Mouse (Mus musculus): ENCODE data around the gene Sp6.
A peak's percentile ranks its signal among the peaks of the same experiment; 100 is the strongest.

The Sp6 gene

DNA sequence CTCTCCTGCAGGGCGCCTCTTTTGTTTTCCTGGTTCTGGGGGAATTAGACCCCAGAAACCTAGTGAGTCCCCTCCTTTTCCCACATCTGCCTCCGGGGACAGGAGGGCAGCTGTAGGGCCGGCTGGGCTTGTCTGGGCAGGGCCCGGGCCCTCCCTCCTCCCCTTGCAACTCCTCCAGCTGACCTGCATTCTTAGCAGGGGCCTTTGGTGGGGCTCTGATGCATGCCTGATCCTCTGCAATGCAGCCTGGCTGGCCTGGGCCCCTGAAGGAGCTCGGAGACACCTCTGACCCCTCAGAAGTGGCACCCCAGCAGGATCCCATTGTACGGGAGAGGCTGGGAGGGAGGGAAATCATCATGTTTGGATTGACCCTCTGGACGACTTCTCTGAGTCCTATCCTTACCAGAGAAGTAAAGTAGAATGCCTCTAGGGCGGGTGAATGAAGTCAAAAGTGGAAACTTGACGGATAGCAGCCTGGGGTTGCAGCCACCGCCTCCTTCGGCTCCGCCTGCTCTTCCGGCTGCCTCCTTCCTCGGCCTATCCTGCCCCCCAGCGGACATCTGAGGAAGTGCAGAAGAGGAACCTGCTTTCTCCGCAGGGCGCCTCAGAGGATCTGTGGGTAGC, 12.6 kb downstream of the Sp6 start:
- DNase-seq = peak; percentile 88 to 92

DNA sequence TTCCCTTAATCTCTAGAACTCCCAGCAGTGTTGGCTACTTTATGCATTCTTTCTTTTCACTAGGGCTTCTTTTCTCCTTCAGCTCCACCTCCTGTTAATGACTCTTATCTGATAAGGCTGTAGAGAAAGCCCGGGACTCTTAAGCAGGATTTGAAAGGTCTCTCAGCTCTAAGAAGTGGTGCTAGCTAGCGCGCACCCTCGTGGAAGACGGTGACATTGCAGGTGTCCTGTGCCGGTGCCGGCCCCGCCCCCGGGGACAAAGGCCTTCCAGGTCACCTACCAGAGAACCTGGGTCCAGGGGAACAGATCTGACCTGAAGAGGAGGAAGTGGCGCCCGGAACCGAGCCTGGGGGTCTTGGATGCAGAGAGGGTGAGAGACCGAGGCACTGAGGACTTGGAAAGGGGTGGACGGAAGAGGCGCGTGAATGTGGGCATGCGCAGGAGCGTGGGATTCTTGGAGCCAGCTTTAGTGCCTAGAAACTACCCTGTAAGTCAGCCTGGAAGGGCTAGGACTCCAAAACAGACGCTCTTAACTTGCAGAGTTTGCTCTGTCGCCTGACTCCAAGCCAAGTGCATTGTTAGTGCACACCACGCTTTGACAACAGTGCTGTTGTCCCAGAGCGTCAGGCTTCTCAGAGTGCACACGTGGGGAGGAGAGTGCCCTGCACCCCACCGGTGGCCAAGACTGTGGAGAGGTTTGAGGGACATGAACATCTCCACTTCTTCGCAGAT, 16.7 kb downstream of the Sp6 start, which contains the start of gene Scrn2:
Gene Scrn2 (plus strand): TSS at position 253 of the 732 bp plus-strand sequence.
- peak; percentile 89 to 91 for DNase-seq

DNA sequence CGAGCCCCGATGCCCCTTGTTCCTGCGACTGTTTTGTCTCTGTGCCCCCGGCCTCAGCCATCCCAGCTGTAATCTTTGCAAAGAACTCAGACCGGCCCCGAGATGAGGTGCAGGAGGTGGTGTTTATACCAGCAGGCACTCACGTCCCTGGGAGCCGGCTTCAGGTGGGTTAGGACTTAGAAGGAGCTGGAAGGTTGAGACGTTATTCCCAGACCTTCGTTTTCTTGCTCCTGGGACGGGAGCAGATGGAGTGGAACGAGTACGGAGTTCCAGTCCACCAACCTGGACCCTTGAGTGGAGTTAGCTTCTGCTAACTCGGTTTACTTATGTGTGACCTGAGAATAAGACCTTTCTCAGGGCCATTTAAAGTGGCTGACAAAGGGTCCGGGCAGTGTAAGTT, 17.2 kb downstream of the Sp6 start:
- no peak for DNase-seq

DNA sequence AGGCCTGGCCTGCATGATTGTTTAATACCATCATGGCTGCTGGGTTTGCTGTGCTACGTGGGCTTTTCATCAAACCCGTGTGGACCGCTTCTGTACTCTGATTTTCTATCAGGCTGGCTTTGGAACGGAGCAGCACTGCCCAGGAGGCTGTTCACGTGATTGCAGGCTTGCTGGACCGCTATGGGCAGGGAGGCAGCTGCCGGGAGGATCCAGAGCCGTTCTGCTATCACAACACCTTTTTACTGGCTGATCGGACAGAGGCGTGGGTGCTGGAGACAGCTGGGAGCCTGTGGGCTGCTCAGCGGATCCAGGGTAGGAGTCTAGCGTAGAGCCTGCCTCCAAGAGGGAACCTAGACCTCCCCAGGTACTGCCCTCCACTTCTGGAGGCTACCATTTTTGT, 18.8 kb downstream of the Sp6 start:
- no peak for DNase-seq

DNA sequence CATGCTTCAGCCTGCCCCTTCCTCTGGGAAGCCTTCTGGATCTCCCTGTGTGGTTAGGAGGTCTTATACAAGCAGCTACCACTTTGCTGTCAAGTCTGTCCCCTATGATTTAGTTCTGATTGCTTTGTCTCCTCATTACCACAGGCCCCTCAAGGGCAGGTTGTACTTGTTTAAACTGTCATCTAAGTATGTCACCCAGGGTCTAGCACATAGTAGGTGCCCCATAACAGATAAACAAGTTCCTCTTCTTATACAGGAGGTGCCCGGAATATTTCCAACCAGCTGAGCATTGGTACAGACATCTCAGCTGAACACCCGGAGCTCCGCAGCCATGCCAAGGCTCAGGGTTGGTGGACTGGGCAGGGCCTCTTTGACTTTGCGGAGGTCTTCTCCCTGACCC, 19.3 kb downstream of the Sp6 start:
- no peak for DNase-seq

DNA sequence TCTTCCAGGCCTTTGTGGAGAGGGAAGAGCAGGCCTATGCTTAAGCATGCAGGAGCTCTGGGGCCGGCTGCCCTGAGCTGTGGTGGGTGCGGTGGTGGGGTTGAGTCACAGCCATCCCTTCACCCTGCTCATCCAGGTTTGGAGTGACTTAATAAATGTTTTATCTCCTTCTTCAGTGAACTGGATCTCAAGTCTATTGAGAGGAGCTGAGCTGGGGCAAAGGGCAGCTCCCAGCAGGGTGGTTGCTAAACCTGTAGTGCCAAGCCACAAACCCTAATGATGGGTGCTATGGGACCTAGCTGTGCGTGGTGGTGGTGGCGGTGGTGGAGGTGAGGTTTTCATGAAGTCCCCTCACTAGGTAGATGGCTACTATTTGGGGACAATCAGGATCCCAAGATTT, 20.6 kb downstream of the Sp6 start:
- DNase-seq = no peak

DNA sequence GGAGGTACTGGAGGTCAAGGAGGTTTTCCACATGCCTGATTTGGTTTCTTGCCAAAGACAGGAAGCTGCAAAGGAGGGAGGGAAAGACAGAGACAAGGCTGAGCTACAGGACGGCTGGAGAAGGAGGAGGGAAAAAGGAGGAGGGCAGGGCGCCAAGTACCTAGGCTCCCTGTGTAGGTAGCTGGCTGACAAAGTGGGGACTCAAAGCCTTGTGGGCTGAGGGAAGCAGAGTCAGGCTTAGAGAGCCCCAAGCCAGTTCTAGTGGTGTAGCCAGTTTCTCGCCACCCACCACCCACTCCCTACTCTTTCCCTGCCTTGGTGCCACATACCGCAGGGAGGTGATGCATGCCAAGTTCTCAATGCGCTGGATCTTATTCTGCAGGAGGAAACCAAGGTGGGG, 22.9 kb downstream of the Sp6 start:
- DNase-seq = peak; percentile 67 to 80

DNA sequence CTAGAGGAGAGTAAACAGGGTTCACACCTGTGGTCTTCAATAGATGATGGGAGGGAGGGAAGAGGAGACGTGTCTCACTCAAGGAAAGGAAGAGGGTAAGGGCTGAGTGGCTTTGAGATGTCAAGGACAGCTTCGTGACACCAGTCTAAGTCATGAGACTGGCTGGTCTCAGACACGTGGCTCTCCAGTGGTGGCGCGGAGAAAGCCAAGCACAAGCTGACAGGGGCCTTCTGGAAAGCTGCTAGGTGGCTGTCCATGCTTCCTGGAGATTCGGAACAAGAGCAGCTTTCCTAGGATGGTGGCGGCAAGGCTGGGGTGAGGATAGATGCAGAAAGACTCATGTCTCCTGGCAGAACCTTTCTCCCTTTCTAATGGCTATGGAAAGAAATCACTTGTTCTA, 25.7 kb downstream of the Sp6 start:
- no peak for DNase-seq

DNA sequence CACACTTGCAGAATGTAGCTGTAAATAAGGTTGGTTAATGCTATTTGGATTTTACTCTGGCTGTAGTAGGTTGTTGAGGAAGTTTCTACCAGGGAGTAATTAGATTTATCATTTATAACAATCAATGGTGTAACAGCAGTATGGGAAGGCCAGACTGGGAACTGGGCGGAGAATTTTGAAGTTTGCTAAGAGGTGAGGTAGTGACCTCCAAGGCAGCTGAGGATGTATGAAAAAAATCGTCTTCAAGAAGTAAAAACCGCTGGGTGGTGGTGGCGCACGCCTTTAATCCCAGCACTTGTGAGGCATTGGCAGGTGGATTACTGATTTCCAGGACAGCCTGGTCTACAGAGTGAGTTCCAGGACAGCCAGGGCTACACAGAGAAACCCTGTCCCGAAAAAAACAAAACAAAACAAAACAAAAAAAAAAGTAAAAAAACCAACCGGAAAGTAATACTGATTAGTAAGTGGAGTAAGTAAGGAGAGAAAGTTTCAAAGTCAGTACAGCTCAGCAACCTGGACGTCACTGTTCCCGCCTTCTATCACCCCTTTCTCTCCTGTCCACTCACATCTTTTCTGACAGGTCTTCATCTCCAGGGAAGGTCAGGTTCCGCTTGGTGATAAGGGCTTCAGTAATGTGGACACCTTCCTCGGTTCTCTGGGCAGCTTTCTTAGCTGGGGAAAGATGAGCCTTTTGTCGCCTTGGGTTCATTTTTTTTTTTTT, 27.3 kb downstream of the Sp6 start:
- no peak for DNase-seq

DNA sequence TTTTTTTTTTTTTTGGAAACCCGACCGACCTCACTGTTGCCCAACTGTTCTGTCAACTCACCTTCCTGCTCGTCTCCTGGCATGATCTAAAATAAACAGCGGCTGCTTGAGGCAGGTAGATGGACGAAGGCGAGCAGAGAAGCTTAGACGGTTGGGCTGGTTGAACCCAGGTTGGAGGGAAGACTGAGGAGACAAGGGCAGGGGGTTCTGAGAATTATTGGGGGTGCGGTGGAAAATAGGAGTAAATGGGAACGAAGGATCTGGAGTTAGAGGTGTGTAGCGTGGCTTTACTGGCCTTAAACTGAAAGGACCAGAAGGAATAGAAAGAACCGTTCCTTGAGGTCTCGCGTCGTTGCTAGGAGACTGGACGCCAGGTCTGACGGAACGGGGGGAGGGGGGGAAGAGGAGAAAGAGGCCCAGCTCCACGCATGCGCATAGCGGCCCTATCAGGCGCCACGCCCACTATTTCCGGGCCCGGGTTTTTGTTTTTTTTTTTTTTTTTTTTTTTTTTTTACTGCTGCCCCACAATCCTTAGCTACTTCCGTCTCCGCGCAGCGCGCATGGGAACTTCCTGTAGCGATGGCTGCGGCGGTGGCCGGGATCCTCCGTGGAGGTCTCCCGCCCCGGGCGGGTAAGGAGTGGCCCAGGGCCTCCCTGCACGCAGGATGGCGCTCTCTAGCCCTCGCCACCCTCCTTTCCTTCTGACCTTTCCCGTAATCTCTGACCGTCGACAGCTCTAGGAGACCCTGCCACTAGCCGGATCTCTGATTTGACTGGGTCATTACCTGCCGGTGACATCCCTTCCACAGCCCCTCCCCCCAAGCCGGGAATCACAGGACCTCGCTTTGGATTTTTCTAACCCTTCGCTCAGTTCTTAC, 28.1 kb downstream of the Sp6 start, which contains the start of the genes Lrrc46 and Mrpl10:
Gene Lrrc46 (minus strand): TSS at position 386 of the 878 bp plus-strand sequence.
Gene Mrpl10 (plus strand): TSS at position 539 of the 878 bp plus-strand sequence.
- DNase-seq = peak; percentile 87 to 96

DNA sequence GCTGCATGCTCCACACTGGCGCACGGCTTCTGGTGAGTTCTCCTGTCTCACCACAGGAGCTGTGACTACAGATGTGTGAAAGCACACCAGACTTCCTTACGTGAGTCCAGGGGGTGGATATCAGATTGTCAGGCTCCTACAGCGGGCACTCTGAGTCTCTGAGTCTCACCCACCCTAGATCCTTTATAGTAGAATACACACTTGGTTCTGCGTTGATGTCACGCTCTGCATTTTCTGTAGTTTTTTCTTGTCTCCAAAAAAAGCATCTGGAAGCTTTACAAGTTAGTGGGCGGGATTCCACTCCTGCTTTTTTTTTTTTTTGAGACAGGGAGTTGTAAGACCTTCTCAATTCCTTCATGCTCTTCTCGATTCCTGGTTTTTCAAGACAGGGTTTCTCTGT, 31.7 kb downstream of the Sp6 start:
- no peak for DNase-seq

DNA sequence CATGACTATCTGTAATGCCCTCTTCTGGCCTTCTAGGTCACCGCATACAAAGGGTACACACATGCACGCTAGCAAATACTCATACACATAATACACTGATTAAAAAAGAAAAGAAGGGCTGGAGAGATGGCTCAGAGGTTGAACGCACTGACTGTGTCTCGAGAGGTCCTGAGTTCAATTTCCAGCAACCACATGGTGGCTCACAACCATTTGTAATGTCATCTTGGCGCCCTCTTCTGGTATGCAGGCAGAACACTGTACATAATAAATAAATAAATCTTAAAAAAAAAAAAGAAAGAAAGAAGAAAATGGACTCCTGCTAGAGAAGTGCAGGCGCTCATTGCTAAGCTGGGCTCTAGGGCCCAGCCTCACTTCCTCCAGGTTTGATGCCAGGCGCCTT, 32.7 kb downstream of the Sp6 start:
- DNase-seq = no peak

DNA sequence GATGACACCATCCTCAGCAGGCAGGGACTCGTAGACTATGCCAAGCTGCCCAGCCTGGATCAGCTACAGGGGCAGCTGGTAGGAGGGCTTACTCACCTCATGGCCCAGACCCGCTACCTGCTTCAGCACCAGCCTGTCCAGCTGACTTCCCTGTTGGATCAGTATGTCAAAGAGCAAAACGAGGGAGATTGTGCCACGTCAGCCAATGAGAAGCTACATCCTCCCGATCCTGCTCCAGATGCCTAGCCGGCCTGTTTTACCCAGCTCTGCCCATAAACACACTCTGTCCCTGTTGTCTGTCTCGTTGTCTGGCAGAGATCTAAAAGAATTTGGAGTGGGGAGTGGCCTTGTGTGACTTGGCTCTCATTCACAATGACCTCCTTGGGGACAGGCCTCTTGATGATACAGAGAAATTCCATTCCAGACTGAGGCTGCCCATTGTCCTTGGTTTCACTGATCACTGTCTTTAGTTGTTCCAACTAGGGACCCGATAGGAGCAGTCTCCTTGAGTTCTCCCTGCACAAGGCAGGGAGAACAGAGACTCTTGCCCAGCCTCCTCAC, 35.0 kb downstream of the Sp6 start:
- DNase-seq = no peak

DNA sequence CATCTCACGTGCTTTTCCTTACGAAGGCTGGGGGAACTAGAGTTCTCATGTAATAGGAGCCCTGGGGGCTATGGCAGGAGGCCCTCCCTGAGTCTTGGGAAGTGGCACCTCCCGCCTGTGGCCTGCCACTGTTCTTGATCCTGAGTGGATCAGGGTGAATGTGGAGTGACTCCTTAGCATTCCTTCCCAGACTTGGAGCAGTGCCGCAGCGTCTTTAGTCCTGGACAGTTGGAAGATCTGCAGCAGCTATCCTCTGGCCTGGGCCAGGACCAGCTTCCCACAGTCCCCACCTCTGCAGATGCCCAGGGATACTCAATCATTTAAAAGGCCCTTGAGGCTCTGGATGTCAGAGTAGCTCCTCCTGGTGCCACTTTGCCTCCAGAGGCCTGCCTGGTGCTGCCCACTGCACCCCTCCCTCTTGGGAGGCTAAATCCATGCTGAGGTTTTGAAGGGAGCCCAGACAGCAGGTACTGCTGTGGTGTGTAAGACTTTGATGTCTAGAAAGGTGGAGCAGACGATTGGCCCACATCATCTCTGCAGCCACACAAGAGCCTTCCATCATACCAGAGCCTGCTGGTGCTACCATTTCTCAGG, 36.4 kb downstream of the Sp6 start:
- DNase-seq = no peak

DNA sequence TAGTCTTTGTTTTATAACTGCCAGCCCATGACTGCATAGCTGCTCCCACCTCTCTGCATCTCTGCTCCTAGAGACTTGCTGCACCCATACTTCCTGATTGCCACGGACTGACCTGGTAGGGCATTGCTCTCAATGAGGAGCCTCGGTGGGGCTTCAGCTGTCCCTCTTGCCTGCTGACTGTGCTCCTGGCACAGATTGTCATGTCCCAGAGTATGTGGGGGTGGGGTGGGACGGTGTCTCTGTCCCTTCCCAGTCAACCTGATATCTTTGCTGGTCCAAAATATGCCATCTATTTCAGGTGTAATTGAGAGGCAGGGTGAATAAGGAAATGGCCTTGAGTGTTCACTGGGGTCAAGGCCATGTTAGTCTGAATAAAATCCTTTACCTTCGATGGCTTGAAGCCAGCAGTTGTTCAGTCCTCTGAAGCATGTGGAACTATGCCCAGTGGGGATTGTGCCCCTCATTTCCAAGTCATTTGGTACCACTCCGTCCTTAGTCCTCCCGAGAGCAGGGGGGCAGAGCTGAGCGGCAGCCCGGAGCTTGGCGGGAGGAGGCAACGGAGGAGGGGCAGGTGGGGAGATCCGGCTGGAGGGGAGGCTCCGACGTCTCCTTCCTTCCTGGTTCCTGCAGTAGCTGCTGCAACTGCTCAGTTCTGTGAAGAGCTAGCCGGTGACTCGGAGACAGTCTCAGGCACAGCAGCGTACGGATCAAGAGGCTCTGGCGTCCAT, 37.2 kb downstream of the Sp6 start, which contains the start of gene Osbpl7:
Gene Osbpl7 (plus strand): TSS at position 413 of the 728 bp plus-strand sequence.
- DNase-seq = peak; percentile 79 to 85

DNA sequence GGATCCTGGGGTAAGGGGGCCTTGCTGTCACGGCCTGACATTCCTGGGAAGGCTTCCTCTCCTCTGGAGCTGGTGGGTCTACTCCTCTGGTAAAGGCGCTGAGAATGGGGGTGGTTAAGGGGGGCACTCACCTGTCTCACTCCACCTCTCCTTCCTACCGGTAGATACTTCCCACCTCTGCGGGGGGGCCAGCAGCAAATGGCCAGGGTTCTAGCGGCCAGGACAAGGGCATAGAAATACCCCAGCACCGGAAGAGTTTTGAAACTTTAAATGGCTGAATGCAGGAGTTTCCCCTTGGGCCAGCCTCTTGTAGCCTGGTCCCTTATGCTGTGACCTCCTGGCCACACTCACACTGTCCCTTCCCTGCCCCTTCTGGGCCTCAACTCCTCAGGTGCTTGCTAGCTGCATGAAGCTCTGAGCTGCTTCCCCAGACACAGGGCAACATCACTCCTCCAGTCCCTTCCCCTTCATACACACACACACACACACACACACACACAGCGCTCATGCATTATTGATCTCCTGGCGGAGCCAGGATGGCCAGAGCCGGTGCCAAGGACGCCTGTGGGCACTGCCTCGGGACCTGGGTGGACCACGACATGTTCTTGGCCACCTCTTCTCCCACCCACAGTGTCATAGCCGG, 37.9 kb downstream of the Sp6 start:
- DNase-seq = peak; percentile 29 to 52

DNA sequence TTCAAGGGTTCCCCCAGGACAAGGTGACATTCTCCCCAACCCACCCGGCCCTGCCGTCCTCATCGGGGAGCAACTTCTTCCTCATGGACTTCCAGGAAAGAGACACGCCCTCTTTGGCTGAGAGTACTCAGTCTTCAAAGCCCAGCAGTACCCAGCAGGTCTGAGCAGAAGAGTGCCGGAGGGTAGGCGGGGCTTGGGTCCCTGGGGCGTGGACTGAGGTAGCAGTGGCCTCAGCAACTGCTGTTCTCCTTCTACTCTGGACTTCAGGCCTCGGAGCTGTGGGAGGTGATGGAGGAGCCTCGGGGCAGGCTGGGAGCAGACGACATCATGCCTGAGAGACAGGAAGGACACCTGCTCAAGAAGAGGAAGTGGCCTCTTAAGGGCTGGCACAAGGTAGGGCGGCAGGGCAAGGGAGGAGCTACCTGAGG, 39.0 kb downstream of the Sp6 start:
- DNase-seq = no peak

DNA sequence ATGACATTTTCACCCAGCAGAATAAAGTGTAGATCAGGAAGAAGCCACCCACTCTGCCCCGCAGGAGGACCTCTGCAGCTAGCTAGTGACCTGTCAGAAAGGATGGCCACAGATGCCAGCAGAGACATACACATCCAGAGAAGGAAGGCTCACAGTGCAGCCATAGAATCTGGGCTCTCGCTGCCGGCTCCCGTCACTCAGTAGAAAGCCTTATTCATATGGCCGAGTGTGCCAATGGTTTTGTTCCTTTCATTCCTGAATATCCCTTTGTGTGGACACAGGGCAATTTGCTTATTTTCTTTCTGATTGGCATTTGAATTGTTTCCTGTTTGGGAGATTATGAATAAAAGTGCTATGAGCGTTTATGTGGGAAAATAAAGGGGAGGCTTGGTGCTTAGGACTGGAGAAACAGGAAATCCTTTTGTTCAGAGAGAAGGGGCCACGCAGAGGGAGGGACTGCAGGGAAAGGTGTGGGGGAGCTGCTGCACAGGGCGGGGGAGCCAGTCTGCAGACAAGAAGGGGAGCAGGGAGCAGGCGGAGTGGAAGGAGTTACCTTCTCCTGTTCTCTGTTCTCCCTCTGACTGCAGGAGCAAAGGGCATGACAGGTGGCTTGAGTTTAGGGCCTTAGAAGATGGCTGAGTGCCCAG, 50.2 kb downstream of the Sp6 start:
- DNase-seq = peak in 1 of 2 experiments; percentile 9

DNA sequence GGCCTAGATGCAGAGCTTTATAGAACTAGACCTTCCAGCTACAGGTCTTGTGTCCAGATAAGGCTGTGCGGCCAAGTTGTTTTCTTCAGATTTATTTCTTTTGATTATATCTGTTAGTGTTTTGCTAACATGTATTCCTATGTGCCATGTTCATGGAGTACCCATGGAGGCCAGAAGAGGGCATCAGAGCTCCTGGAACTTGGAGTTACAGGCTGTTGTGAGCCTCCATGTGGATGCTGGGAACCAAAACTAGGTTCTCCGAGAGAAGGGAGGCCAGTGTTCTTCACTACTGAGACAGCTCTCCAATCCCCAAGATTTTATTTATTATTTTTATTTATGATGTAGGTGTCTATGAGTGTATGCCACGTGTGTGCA, 50.7 kb downstream of the Sp6 start:
- no peak for DNase-seq
